Mouse (Mus musculus) stomach, embryonic 16.5 days (tissue): Measurements from ENCODE around the gene Olfr553. TPM values are rescaled to one million over a fixed set of nuclear protein-coding genes. Genes with fewer than 3 reads are reported as not detected.
"Not testable (repeated sequence)": the region's sequence is repeated elsewhere in the genome, so short reads cannot be mapped to it uniquely, and the experiment has no call there.

Experiments used
- ATAC-seq: fragments of 200-750 bp; cut with Nextera tagmentation; 2 replicates; pipeline ENCODE4 v1.8.0; 2017; ENCODE audit warnings: moderate number of reproducible peaks, moderate TSS enrichment; ENCODE audit not compliant: insufficient read depth, low FRiP score
- H3K27ac ChIP-seq: fragments of 300-500 bp; sonication (generic); 2 replicates; pipeline ENCODE4 v1.5.1; 2014; ENCODE audit warnings: low read length
- H3K27me3 ChIP-seq: fragments of 300-500 bp; sonication (generic); 2 replicates; pipeline ENCODE4 v1.6.1; 2014; ENCODE audit warnings: low read length, control low read depth, mixed read lengths; ENCODE audit not compliant: control insufficient read depth, insufficient read depth
- H3K36me3 ChIP-seq: fragments of 300-500 bp; sonication (generic); 2 replicates; pipeline ENCODE4 v1.6.1; 2014; ENCODE audit warnings: low read length; ENCODE audit not compliant: control insufficient read depth, insufficient read depth
- H3K4me1 ChIP-seq: fragments of 300-500 bp; sonication (generic); 2 replicates; pipeline ENCODE4 v1.6.1; 2014; ENCODE audit warnings: low read length, control low read depth, mixed read lengths; ENCODE audit not compliant: control insufficient read depth, insufficient read depth
- H3K4me2 ChIP-seq: fragments of 300-500 bp; sonication (generic); 2 replicates; pipeline ENCODE4 v1.6.1; 2014; ENCODE audit warnings: low read depth, low read length, mixed read lengths
- H3K4me3 ChIP-seq: fragments of 300-500 bp; sonication (generic); replicated peaks from 2 replicates; pipeline ENCODE4 v1.5.1; 2014; ENCODE audit warnings: mild to moderate bottlenecking, low read length
- H3K9ac ChIP-seq: fragments of 300-500 bp; sonication (generic); 2 replicates; pipeline ENCODE4 v1.6.1; 2014; ENCODE audit warnings: low read length
- H3K9me3 ChIP-seq: fragments of 300-500 bp; sonication (generic); replicated peaks from 2 replicates; pipeline ENCODE4 v1.6.1; 2016; ENCODE audit warnings: low read length, control low read depth; ENCODE audit not compliant: control insufficient read depth
- WGBS: fragments of 180-500 bp; shearing (Covaris S2); extraction: QIAGEN DNeasy Blood & Tissue Kit; methylation state at CpG from one replicate; pipeline ENCODE4 v1.1.7; 2014; 5-methylcytosine and 5-hydroxymethylcytosine counted together
- polyA plus RNA-seq: library from polyadenylated mRNA; unstranded; fragments of >200 nt; fragmentation: Nextera tagmentation; extraction: Ambion mirVana; gene quantifications from 2 replicates; pipeline ENCODE4 v1.2.1, GENCODE M21; 2015

Gene Olfr553
- polyA plus RNA-seq: not detected in 2 replicates

GRCm38 (mm10) chr7:102618118-102618517 lies at the start of gene Olfr553:
Gene Olfr553 (minus strand): TSS chr7:102618218.
- no peak for ATAC-seq

GRCm38 (mm10) chr7:102665378-102665777 lies 47.4 kb upstream of the Olfr553 start:
- Histone ChIP-seq H3K9ac (no peak overlapping the region), H3K36me3 (no peaks in the 10 kb centered on the region), H3K4me1 (no peaks in the 10 kb centered on the region), H3K4me3 (no peak overlapping the region), H3K4me2 (no peak overlapping the region), H3K27me3 (no peaks in the 10 kb centered on the region), H3K27ac (no peak overlapping the region), H3K9me3 (no peaks in the 10 kb centered on the region)
- ATAC-seq: no peak
- 27% methylated on average over 2 of the region's 2 CpGs for WGBS

More at GRCm38 (mm10) chr7:102618118-102618517, at the start of gene Olfr553:
- Histone ChIP-seq H3K9me3 (no peaks in the 10 kb centered on the region), H3K4me1 (no peaks in the 10 kb centered on the region), H3K4me2 (no peak within 1 kb of the TSS), H3K27me3 (no peaks in the 10 kb centered on the region), H3K27ac (no peak within 1 kb of the TSS), H3K36me3 (no peaks in the 10 kb centered on the region), H3K4me3 (no peak within 1 kb of the TSS), H3K9ac (no peak within 1 kb of the TSS)

- Histone ChIP-seq H3K9ac (no peak within 1 kb of the TSS), H3K4me1 (no peaks in the 10 kb centered on the region), H3K27me3 (no peaks in the 10 kb centered on the region), H3K4me2 (no peak within 1 kb of the TSS), H3K27ac (no peak within 1 kb of the TSS), H3K9me3 (no peaks in the 10 kb centered on the region), H3K4me3 (no peak within 1 kb of the TSS), H3K36me3 (no peaks in the 10 kb centered on the region)
- 46% methylated on average over 3 of the region's 3 CpGs for WGBS
- no peak for ATAC-seq
These were observed 46.6 kb upstream of the Olfr553 start, which contains the start of gene Olfr556 for GRCm38 (mm10) chr7:102664599-102664998. Gene Olfr556 (plus strand): TSS chr7:102664899.

GRCm38 (mm10) chr7:102658523-102658922 lies 40.5 kb upstream of the Olfr553 start, which contains the start of gene Olfr555:
Gene Olfr555 (plus strand): TSS chr7:102658823.
- Histone ChIP-seq H3K4me3 (no peak within 1 kb of the TSS), H3K36me3 (no peaks in the 10 kb centered on the region), H3K9me3 (no peaks in the 10 kb centered on the region), H3K4me1 (no peaks in the 10 kb centered on the region), H3K27ac (no peak within 1 kb of the TSS), H3K9ac (no peak within 1 kb of the TSS), H3K4me2 (no peak within 1 kb of the TSS), H3K27me3 (no peaks in the 10 kb centered on the region)
- ATAC-seq: no peak
- 71% methylated on average over 1 of the region's 1 CpGs for WGBS

GRCm38 (mm10) chr7:102644945-102645344 lies 26.9 kb upstream of the Olfr553 start:
- not testable (repeated sequence) for H3K27ac ChIP-seq, H3K27me3 ChIP-seq, H3K4me3 ChIP-seq, H3K9ac ChIP-seq, H3K4me2 ChIP-seq, H3K4me1 ChIP-seq, H3K9me3 ChIP-seq, ATAC-seq, H3K36me3 ChIP-seq
- WGBS: 91% methylated on average over 3 of the region's 4 CpGs

- ATAC-seq: no peak
- Histone ChIP-seq H3K4me2 (no peak within 1 kb of the TSS), H3K27me3 (no peaks in the 10 kb centered on the region)
These were observed 20.1 kb upstream of the Olfr553 start, which contains the start of gene Olfr554 for GRCm38 (mm10) chr7:102638132-102638531. Gene Olfr554 (plus strand): TSS chr7:102638432.

GRCm38 (mm10) chr7:102636665-102637064 lies 18.6 kb upstream of the Olfr553 start:
- 28% methylated on average over 3 of the region's 3 CpGs for WGBS
- no peaks in the 10 kb centered on the region for H3K36me3 ChIP-seq
- no peaks in the 10 kb centered on the region for H3K9me3 ChIP-seq
- H3K4me2 ChIP-seq: no peak overlapping the region
- H3K27me3 ChIP-seq: no peaks in the 10 kb centered on the region
- no peak for ATAC-seq
- H3K4me1 ChIP-seq: no peaks in the 10 kb centered on the region
- no peak overlapping the region for H3K9ac ChIP-seq
- no peak overlapping the region for H3K4me3 ChIP-seq
- H3K27ac ChIP-seq: no peak overlapping the region

More at GRCm38 (mm10) chr7:102638132-102638531, 20.1 kb upstream of the Olfr553 start, which contains the start of gene Olfr554:
- Histone ChIP-seq H3K4me1 (no peaks in the 10 kb centered on the region), H3K9ac (no peak within 1 kb of the TSS), H3K27ac (no peak within 1 kb of the TSS), H3K36me3 (no peaks in the 10 kb centered on the region), H3K4me3 (no peak within 1 kb of the TSS), H3K9me3 (no peaks in the 10 kb centered on the region)
- 56% methylated on average over 1 of the region's 1 CpGs for WGBS

- ATAC-seq, H3K9me3 ChIP-seq, H3K27ac ChIP-seq, H3K4me1 ChIP-seq, H3K9ac ChIP-seq, H3K4me2 ChIP-seq, H3K27me3 ChIP-seq, H3K36me3 ChIP-seq, H3K4me3 ChIP-seq: not testable (repeated sequence)
- 85% methylated on average over 17 of the region's 19 CpGs for WGBS
These were observed 2.4 kb upstream of the Olfr553 start for GRCm38 (mm10) chr7:102620368-102620767.

GRCm38 (mm10) chr7:102619608-102620007 lies 1.6 kb upstream of the Olfr553 start:
- no peak overlapping the region for H3K4me3 ChIP-seq
- ATAC-seq: no peak; the same call in 1 of the 2 replicates
- no peak overlapping the region for H3K4me2 ChIP-seq
- no peak overlapping the region for H3K27ac ChIP-seq
- no peaks in the 10 kb centered on the region for H3K36me3 ChIP-seq
- H3K27me3 ChIP-seq: no peaks in the 10 kb centered on the region
- no peak overlapping the region for H3K9ac ChIP-seq
- no peaks in the 10 kb centered on the region for H3K9me3 ChIP-seq
- no peaks in the 10 kb centered on the region for H3K4me1 ChIP-seq
- WGBS: 37% methylated on average over 5 of the region's 5 CpGs
